Mouse (Mus musculus): ENCODE measurements around the gene Sh3pxd2b. TPM values are rescaled to one million over a fixed set of nuclear protein-coding genes. Genes with fewer than 3 reads are reported as not detected.

Gene Sh3pxd2b
- polyA plus RNA-seq, 1 experiment from 2014 or later, result 25.2 TPM

GRCm38 (mm10) chr11:32420001-32420400 is 72.4 kb downstream of the Sh3pxd2b start:
- Histone ChIP-seq H3K36me3 (replicated peaks) (peaks cover 88% of the 10 kb centered on the region), H3K27me3 (no peaks in the 10 kb centered on the region), H3K9ac (no peak overlapping the region), H3K9me3 (no peaks in the 10 kb centered on the region), H3K4me2 (no peak overlapping the region), H3K27ac (no peak overlapping the region), H3K4me3 (replicated peaks) (no peak overlapping the region), H3K4me1 (no peaks in the 10 kb centered on the region)
- 92% methylated on average over 5 of the region's 5 CpGs for WGBS
- no peak for ATAC-seq (ENCODE audit: low FRiP score)

GRCm38 (mm10) chr11:32423311-32423710 is 75.7 kb downstream of the Sh3pxd2b start:
- Histone ChIP-seq H3K9me3 (no peaks in the 10 kb centered on the region), H3K36me3 (replicated peaks) (peaks cover 66% of the 10 kb centered on the region), H3K9ac (no peak overlapping the region), H3K4me2 (no peak overlapping the region), H3K4me3 (replicated peaks) (no peak overlapping the region), H3K27me3 (no peaks in the 10 kb centered on the region), H3K27ac (no peak overlapping the region), H3K4me1 (no peaks in the 10 kb centered on the region)
- 88% methylated on average over 12 of the region's 12 CpGs for WGBS
- no peak for ATAC-seq (ENCODE audit: low FRiP score)

GRCm38 (mm10) chr11:32424600-32424999 is 77.0 kb downstream of the Sh3pxd2b start:
- no peak for ATAC-seq (ENCODE audit: low FRiP score)
- 87% methylated on average over 4 of the region's 4 CpGs for WGBS
- Histone ChIP-seq H3K4me3 (replicated peaks) (no peak overlapping the region), H3K9me3 (no peaks in the 10 kb centered on the region), H3K4me2 (no peak overlapping the region), H3K9ac (no peak overlapping the region), H3K27me3 (no peaks in the 10 kb centered on the region), H3K4me1 (no peaks in the 10 kb centered on the region), H3K36me3 (replicated peaks) (peaks cover 58% of the 10 kb centered on the region), H3K27ac (no peak overlapping the region)

- Histone ChIP-seq H3K27ac (no peak overlapping the region), H3K36me3 (replicated peaks) (peaks cover 52% of the 10 kb centered on the region), H3K4me1 (no peaks in the 10 kb centered on the region), H3K4me3 (replicated peaks) (no peak overlapping the region), H3K27me3 (no peaks in the 10 kb centered on the region), H3K9ac (no peak overlapping the region), H3K4me2 (no peak overlapping the region), H3K9me3 (no peaks in the 10 kb centered on the region)
- no peak for ATAC-seq (ENCODE audit: low FRiP score)
- 72% methylated on average over 10 of the region's 10 CpGs for WGBS
These were observed 77.5 kb downstream of the Sh3pxd2b start for GRCm38 (mm10) chr11:32425043-32425658.

- Histone ChIP-seq H3K4me1 (no peaks in the 10 kb centered on the region), H3K27ac (no peak overlapping the region), H3K9ac (no peak overlapping the region), H3K4me3 (replicated peaks) (no peak overlapping the region), H3K4me2 (no peak overlapping the region), H3K27me3 (no peaks in the 10 kb centered on the region), H3K9me3 (no peaks in the 10 kb centered on the region), H3K36me3 (replicated peaks) (peaks cover 32% of the 10 kb centered on the region)
- 89% methylated on average over 7 of the region's 7 CpGs for WGBS
- no peak for ATAC-seq (ENCODE audit: low FRiP score)
These were observed 79.9 kb downstream of the Sh3pxd2b start for GRCm38 (mm10) chr11:32427537-32427936.

- Histone ChIP-seq H3K9ac (no peak overlapping the region), H3K36me3 (replicated peaks) (no peaks in the 10 kb centered on the region), H3K4me3 (replicated peaks) (no peak overlapping the region), H3K4me1 (no peaks in the 10 kb centered on the region), H3K4me2 (no peak overlapping the region), H3K9me3 (no peaks in the 10 kb centered on the region), H3K27me3 (no peaks in the 10 kb centered on the region), H3K27ac (no peak overlapping the region)
- 77% methylated on average over 6 of the region's 6 CpGs for WGBS
- no peak for ATAC-seq (ENCODE audit: low FRiP score)
These were observed 87.9 kb downstream of the Sh3pxd2b start for GRCm38 (mm10) chr11:32435410-32436060.

GRCm38 (mm10) chr11:32442576-32442975 is 95.0 kb downstream of the Sh3pxd2b start:
- 76% methylated on average over 3 of the region's 3 CpGs for WGBS
- Histone ChIP-seq H3K4me3 (replicated peaks) (no peak overlapping the region), H3K4me2 (no peak overlapping the region), H3K4me1 (no peaks in the 10 kb centered on the region; the same call in 1 of the 2 replicates), H3K9me3 (no peaks in the 10 kb centered on the region), H3K27me3 (peaks cover 9% of the 10 kb centered on the region; the same call in 1 of the 2 replicates), H3K36me3 (replicated peaks) (no peaks in the 10 kb centered on the region), H3K9ac (no peak overlapping the region), H3K27ac (no peak overlapping the region)
- no peak for ATAC-seq (ENCODE audit: low FRiP score)

- H3K9me3 ChIP-seq, result no peaks in the 10 kb centered on the region
- no peaks in the 10 kb centered on the region for H3K36me3 ChIP-seq (replicated peaks)
- H3K4me2 ChIP-seq, result no peak overlapping the region
- H3K4me3 ChIP-seq (replicated peaks), result no peak overlapping the region
- H3K4me1 ChIP-seq, result no peaks in the 10 kb centered on the region; the same call in 1 of the 2 replicates
- peaks cover 9% of the 10 kb centered on the region; the same call in 1 of the 2 replicates for H3K27me3 ChIP-seq
- no peak overlapping the region for H3K9ac ChIP-seq
- no peak for ATAC-seq (ENCODE audit: low FRiP score)
- H3K27ac ChIP-seq, result no peak overlapping the region
- WGBS, result 0% methylated on average over 1 of the region's 1 CpGs
These were observed 96.6 kb downstream of the Sh3pxd2b start for GRCm38 (mm10) chr11:32444266-32444665.

GRCm38 (mm10) chr11:32445135-32445534 is 97.5 kb downstream of the Sh3pxd2b start:
- H3K9me3 ChIP-seq, result no peaks in the 10 kb centered on the region
- no peak overlapping the region for H3K9ac ChIP-seq
- 80% methylated on average over 1 of the region's 1 CpGs for WGBS
- H3K4me2 ChIP-seq, result no peak overlapping the region
- no peak overlapping the region for H3K27ac ChIP-seq
- H3K4me1 ChIP-seq, result no peaks in the 10 kb centered on the region; the same call in 1 of the 2 replicates
- peaks cover 9% of the 10 kb centered on the region; the same call in 1 of the 2 replicates for H3K27me3 ChIP-seq
- H3K36me3 ChIP-seq (replicated peaks), result no peaks in the 10 kb centered on the region
- ATAC-seq (ENCODE audit: low FRiP score), result no peak
- no peak overlapping the region for H3K4me3 ChIP-seq (replicated peaks)

GRCm38 (mm10) chr11:32445637-32446226 is 98.1 kb downstream of the Sh3pxd2b start:
- 84% methylated on average over 6 of the region's 6 CpGs for WGBS

GRCm38 (mm10) chr11:32450216-32450615 is 102.6 kb downstream of the Sh3pxd2b start:
- WGBS, result 0% methylated on average over 1 of the region's 1 CpGs
- Histone ChIP-seq H3K4me2 (no peak overlapping the region), H3K4me1 (peaks cover 8% of the 10 kb centered on the region; the same call in 1 of the 2 replicates), H3K27me3 (peaks cover 18% of the 10 kb centered on the region), H3K36me3 (replicated peaks) (no peaks in the 10 kb centered on the region), H3K9me3 (no peaks in the 10 kb centered on the region), H3K9ac (no peak overlapping the region), H3K27ac (no peak overlapping the region), H3K4me3 (replicated peaks) (no peak overlapping the region)
- no peak for ATAC-seq (ENCODE audit: low FRiP score)

More at GRCm38 (mm10) chr11:32445637-32446226, 98.1 kb downstream of the Sh3pxd2b start:
- Histone ChIP-seq H3K4me1 (no peaks in the 10 kb centered on the region; the same call in 1 of the 2 replicates), H3K9me3 (no peaks in the 10 kb centered on the region), H3K36me3 (replicated peaks) (no peaks in the 10 kb centered on the region), H3K27ac (no peak overlapping the region), H3K9ac (no peak overlapping the region), H3K4me3 (replicated peaks) (no peak overlapping the region), H3K27me3 (peaks cover 12% of the 10 kb centered on the region; the same call in 1 of the 2 replicates), H3K4me2 (no peak overlapping the region)
- no peak for ATAC-seq (ENCODE audit: low FRiP score)

- H3K4me1 ChIP-seq, result peaks cover 10% of the 10 kb centered on the region; the same call in 1 of the 2 replicates
- H3K27ac ChIP-seq, result no peak overlapping the region
- H3K27me3 ChIP-seq, result peaks cover 13% of the 10 kb centered on the region
- WGBS, result 93% methylated on average over 6 of the region's 6 CpGs
- no peak overlapping the region for H3K4me2 ChIP-seq
- no peak overlapping the region for H3K9ac ChIP-seq
- H3K36me3 ChIP-seq (replicated peaks), result no peaks in the 10 kb centered on the region
- no peak overlapping the region for H3K4me3 ChIP-seq (replicated peaks)
- no peaks in the 10 kb centered on the region for H3K9me3 ChIP-seq
- no peak for ATAC-seq (ENCODE audit: low FRiP score)
These were observed 103.7 kb downstream of the Sh3pxd2b start for GRCm38 (mm10) chr11:32451306-32451705.

Data from forebrain, embryonic 12.5 days (tissue).